Mouse (Mus musculus): ENCODE data around the gene Nr1d1.
A peak's percentile ranks its signal among the peaks of the same experiment; 100 is the strongest.

Gene Nr1d1

DNA sequence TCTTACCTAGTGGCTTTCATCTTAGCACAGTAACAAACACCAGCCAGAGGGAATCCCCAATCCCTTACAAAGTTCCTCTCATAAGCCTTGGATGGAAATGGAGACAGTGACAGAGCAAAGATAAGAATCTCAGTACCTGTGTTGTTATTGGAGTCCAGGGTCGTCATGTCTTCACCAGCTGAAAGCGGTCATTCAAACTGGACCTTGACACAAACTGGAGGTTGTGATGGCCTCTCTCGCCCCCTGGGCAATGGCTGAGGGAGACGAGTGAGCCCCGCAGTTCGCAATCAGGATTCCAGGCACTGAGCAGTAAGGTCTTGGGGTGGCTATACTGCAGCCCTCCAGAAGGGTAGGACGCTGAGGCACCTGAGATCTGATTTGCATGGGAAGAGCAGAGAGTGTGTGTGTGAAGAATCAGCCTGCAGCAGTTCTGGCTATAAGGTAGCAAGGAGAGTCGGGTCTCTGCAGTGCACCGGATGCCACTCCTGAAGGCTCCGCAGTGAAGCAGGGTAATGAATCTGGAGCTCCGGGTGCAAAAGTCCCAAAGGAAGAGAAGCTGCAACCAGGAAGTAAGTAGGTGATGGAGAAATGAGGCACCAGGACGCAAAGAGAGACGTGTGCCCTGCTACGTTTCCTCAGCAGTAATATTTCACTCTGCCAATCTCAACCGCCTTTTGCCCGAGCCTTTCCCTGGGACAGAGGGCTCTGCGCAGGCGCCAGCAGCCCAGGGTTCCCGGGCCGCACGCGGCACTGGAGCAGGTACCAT lies at the start of gene Nr1d1:
Gene Nr1d1 (minus strand): TSS at position 752 of the 766 bp plus-strand sequence.
- no peak for DNase-seq

DNA sequence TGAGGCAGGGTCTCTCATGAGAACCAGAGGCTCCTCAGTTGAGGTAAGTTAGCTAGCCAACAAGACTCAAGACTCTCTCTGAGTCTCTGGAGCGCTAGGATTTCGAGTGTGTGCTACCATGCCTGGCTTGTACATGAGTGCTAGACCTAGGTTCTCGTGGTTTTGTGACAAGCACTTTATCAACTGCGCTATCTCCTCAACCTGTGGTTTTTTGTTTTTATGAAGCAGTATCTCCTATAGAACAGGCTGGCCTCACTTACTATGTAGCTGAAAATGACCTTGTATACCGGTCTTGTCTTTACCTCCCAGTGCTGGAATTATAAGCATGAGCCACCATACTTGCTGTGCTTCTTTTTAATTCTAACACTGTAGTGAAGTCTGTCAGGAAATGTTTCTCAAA lies 45.8 kb upstream of the Nr1d1 start:
- no peak for DNase-seq

DNA sequence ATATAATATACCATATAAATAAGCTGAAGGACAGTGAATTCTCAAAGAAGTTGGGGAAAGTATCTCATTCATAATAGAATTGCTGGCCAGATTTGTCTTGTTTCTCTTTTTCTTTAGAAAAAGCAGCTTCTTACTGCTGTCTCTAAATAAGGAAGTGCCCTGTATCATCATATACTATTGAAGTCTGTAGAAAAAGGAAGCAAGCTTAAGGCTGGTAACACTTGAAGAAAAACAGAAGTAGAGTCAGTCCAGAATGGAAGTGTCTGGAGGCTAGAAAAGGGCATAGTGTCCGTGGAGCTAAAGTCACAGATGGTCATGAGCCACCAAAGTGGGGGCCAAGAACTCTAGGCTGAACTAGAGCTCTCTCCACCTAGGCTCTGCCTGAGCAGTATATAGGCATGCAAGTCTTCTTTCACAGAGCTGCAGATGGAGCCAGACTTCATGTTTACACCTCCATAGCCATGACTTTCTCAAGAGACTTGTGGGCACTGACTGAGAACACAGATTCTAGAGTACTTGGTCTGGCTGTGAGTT lies 41.6 kb upstream of the Nr1d1 start:
- no peak for DNase-seq

DNA sequence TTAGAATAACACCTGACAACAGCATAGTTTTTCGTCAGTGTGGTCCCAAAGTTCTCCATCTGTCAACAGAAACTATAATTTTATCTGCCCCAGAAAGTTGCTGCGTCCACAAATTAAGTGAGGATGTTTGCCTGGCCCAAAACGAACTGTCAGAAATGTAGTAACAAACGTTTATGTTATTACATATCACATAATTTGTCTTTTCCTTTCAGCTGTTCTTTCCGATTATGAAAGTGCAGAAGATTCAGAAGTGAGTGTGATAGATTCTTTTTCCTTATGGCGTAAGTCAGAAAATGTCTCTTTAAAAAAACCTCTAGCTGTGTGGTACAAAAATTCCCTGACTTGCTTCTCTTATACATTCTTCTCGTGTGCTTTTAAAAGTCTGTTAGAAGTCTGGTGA lies 35.6 kb upstream of the Nr1d1 start:
- no peak for DNase-seq

DNA sequence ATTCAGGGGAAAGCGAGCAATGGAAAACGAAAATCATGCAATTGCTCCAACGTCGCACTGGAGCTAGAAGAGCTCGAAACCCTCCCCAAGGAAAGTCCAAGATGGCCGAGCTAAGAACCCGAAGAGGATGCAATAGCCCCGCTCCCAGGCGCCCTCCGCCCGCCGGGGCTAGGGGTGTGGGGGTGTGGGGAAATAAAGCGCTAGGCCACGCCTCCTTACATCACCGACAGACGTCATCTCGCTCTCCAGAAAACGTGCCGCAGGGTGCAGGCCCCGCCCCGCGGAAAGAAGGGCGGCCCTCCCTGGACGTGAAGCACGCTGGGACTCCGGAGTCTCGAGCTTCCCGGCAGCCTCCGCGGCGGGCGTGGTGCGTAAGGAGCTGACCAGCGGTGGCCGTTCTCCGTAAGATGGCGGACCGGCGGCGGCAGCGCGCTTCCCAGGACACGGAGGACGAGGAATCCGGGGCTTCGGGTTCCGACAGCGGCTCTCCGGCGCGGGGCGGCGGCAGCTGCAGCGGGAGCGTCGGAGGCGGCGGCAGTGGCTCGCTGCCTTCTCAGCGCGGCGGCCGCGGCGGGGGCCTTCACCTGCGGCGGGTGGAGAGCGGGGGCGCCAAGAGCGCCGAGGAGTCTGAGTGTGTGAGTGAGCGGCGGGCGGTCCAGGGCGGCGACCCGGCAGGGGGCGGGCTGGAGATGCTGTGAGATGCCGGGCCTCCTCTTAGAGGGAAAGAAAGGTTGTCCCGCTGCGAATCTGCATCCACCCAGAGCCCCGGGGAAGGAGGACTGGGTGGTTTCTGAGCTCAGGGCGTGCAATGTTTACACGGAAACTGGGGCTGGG lies 34.5 kb upstream of the Nr1d1 start:
- peak; percentile 99 to 100 for DNase-seq

DNA sequence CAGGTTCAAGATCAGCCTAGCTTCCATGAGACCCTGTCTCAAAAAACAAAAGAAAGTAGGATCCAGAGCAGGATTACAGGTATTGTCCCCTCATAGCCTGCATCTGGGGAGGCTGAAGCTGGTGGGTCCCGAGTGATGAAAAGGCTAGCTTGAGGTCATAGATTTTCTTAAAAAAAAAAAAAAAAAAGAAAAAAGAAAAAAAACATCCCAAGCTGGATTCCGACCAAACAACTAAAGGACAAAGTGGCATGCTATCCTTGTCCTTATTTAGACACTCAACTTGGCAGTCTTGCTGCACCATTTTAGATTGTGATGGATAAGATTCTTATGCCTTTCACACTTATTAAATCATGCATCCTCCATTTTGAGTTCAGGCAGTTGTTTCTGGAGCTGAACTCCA lies 33.3 kb upstream of the Nr1d1 start:
- no peak for DNase-seq

DNA sequence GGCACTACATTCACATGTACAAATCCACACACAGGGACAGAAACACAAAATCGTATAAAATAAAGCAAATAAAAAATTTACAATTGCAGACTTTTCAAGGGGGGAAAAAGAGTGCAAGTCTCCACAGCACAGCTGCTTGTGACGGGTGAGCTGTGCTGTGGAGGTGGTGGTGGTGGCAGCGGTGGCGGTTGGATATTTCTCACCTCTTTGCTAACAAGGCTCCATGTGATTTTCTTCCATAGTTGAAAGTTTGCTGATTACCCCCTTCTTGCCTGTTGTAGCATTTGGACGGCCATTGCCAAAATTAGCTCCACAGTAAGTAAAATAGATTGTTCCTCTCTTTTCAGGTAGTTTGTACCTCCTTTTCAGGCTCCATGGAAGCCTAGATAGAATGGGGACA lies 29.5 kb upstream of the Nr1d1 start, which contains the start of gene Casc3:
Gene Casc3 (plus strand): TSS at position 301 of the 400 bp plus-strand sequence.
- DNase-seq, result no peak

DNA sequence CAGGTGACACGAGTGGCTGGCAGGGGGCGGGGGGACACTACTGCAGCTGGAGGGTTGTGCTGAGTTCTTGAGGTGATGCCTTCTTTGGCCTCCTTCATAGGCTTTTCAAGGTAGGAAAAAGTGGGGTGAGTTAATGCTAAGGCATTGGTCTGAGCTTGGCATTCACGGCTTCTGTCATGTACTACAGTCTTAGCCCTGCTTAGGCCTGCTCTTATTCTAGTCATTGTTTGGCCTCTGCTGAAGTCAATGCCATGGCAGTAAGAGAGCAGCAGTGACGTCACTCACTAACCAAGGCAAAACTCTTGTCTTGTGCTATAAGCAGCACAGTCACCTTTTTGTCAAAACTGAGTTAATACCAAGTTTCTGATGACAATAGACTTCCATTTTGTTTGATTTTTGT lies 22.8 kb upstream of the Nr1d1 start:
- peak in 1 of 2 experiments; percentile 22 for DNase-seq

DNA sequence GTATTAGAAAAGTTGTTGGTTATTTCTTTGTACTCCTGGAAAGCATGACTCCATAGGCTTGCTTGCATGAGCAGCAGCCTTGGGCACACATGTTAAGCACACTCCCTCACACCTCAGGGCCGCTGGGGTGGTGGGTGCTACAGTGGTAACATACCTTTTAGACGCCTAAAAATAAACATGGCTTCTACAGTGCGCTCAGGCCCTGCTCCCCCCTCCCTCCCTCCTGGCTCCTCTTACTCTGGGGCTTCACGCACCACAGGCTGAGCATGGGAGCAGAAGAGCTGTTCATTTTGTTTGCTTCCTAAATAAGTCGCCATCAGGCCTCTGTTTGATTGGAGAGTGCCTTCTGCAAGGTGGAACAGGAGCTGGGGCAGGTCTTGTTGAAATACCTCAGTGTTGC lies 22.2 kb upstream of the Nr1d1 start:
- DNase-seq, result peak in 1 of 2 experiments; percentile 53

DNA sequence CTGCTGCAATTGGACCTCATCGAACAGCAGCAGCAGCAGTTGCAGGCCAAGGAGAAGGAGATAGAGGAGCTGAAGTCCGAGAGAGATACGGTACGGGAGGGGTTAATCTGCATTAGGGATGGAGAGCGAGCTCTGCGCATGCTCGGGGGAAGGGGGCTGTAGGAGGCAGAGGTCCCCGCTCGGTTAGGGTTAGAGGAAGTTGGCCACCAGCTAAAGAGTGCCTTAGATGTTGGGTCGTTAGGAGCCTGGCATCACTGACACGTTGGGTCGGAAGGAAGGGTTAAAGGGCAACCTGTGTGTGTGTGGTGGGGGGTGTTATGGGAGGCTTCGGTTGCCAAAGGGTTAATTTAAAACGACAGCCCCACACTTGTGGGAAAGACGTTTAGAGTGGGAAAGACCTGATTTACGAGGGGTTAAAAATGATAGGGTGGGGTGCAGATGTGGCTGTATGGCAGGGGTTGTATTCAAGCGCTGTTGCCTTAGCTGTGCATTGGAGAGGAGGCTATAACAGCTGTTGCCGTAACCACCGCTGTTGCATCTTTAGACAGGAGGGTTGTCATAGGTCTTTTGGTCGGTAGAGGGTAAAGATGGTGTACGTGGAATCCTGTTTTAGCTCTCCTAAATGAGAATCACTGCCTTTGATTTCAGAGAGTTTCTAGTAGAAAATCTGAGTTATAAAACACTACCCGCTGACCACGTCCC lies 21.5 kb upstream of the Nr1d1 start:
- DNase-seq, result peak; percentile 64 to 73

DNA sequence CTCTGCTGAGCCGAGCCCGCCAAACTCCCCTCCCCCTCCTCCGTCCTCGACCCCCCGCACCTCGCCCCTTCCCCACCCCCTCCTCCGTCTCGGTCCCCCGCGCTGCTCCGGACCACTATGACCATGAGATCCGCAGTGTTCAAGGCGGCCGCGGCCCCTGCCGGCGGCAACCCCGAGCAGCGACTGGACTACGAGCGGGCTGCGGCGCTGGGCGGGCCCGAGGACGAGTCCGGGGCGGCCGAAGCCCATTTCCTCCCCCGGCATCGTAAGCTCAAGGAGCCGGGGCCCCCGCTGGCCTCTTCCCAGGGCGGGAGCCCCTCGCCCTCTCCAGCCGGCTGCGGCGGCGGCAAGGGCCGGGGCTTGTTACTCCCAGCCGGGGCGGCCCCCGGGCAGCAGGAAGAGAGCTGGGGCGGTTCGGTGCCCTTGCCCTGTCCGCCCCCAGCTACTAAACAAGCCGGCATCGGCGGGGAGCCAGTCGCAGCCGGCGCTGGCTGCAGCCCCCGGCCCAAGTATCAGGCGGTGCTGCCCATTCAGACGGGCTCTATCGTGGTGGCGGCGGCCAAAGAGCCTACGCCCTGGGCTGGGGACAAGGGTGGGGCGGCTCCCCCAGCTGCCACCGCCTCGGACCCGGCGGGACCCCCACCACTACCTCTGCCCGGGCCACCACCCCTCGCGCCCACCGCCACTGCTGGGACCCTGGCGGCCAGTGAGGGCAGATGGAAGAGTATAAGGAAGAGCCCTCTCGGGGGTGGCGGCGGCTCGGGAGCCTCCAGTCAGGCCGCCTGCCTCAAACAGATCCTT lies 20.8 kb upstream of the Nr1d1 start:
- DNase-seq, result peak; percentile 46 to 62

DNA sequence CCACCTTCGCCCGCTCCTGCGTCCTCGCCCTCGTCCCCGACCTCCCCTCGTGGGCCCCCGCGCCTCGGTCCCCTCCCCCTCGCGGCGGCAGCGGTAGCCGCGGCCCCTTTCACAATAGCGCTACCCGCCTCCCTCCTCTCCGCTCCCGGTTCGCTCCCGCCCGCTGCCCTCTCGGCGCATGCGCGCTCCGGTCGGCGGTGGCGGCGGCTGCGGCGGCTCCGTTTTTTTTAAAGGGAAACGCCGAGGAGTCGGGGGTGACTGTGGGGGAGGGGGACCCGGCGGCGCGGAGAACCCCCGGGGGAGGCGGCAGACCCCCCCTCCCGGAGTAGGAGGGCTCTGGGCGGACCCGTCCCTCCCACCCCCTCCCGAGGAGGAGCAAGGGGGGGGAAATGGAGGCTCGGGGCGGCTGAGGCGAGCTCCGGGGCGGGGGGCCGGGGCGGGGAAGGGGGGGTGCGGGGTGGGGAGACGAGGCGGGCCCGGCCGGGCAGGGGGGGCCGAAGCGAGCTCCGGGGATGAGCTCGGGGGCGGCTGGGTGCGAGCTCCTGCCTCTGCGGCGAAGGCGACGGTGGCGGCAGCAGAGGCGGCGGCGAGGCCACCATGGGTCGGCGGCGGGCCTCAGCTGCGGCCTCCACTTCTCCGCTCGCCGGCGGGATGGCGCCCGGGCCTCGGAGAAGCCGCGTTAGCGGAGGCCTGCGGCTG lies 20.0 kb upstream of the Nr1d1 start, which contains the start of gene Msl1:
Gene Msl1 (plus strand): TSS at position 502 of the 699 bp plus-strand sequence.
- peak; percentile 84 to 95 for DNase-seq

DNA sequence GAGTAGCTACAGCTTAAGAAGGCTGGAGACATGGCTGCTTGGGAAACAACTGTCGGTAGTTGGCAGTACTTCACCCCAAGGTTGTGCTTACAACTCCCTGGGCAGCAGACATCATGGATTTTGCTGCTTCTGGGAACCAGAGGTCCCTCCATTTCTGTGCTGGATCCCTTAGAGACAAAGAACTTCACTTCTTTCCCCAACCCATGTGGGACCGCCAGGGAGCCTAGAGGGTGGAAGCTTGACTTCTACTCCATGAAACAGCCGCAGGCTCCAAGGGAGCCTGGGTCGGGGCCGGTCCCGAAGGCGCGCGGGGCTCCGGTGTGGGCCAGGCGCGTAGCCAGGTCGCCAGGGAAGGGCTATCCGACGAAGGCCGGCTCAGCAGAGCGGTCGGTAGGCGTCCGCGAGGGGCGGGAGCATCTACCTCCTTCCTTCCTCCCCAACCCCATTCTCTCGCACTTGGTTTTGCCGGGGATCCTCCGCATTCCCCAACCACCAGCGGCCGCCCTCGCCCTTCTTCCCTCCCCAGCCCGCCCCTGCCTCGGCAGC lies 19.4 kb upstream of the Nr1d1 start:
- peak; percentile 78 to 91 for DNase-seq

DNA sequence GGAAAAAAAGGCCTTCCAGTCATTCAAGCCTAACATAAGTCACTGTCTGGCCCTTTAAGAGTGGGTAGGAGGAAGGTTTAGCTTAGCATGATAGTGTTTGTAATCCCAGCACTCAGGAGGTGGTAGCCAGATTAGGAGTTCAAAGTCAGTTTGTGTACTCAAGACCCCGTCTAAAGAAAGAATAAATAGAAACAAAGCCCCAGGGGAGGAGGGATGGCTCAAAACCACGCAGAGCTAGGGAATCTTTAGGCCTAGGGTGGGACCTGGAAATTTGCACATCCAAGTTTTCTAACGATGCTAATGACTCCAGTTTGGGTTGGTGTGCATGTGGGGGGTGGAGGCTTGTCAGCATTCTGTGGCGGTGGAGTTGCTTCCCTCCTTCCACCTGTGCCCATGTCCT lies 16.9 kb upstream of the Nr1d1 start:
- DNase-seq, result no peak

DNA sequence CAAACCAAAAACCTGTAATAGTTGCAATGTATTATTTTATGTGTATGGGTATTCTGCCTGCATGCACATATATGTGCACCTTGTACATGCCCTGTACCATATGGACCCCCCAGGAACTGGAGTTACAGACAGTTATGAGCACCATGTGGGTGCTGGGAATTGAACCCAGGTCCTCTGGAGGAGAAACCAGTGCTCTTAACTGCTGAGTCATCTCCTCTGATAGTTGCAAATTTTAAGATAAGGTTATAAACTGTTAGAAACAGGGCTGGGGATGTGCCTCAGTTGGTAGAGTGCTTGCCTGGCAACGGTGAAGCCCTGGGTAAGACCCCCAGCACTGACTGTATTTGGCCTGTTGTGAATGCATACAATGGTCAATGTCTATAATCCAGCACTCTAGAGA lies 16.3 kb upstream of the Nr1d1 start:
- no peak for DNase-seq

DNA sequence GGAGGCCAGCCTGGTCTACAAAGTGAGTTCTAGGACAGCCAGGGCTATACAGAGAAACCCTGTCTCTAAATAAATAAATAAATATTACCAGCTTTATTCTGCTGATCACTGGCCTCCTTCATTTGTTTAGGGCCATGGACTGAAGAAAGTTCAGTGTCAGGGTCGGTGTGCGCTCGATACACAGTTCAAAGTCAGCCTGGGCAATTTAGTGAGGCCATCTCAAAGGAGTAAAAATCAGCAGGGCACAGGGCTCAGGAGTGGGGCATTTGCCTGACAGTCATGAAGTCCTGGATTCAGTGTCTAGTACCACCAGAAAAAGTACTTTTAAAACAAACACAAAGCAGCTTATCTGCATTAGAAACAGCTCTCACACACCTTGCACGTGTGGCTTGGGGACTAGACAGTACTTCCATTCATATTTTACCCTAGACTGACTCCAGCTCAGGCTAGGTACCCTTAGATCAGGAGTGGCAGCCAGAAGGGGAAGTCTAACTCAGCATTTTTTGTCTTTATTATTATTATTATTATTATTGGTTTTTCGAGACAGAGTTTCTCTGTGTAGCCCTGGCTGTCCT lies 15.6 kb upstream of the Nr1d1 start:
- DNase-seq, result no peak

DNA sequence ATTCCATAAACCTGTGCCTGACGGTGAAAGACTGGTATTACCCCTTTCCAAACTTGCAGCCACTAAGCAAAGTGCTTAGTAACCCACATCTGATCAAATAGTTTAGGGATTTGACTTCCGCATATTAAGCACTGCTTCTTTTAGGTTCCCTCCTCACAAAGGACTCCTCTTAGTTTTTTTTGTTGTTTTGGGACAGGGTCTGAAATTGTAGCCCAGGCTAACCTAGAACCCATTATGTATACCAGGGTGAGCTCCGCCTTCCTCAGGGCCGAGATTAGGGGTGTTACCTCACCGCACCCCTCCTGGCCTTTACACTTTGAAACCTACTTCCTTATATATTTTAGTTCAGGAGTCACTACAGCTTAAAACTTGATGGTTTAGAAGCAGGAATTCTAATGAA lies 14.7 kb upstream of the Nr1d1 start:
- no peak for DNase-seq

DNA sequence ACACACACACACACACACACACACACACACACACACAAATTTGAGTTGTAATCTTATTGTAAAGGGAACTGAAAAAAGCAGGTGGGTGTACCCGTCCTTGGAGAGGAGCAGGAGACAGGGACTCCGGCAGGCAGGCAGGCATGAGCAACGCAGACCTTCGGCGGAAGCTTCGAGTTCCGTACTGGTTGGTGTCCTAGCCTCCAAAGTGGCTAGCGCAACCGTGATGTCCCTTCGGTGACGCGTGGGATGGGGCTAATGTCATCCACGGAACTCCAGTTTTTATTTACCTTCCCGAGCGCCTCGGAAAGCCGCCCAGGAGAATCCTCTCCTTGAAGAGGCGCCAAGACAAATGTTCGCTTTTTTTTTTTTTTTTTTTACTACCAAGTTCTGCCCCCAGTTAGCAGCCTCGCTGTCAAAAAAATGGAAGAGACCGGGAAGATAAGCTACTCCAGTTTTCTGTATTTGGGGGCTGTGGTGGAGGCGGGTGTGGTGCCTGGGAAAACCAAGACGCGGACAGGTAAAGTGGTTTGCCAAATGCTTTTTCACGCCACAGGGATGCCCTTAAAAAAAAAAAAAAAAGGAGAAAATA lies 14.2 kb upstream of the Nr1d1 start:
- DNase-seq, result peak in 1 of 2 experiments; percentile 72

DNA sequence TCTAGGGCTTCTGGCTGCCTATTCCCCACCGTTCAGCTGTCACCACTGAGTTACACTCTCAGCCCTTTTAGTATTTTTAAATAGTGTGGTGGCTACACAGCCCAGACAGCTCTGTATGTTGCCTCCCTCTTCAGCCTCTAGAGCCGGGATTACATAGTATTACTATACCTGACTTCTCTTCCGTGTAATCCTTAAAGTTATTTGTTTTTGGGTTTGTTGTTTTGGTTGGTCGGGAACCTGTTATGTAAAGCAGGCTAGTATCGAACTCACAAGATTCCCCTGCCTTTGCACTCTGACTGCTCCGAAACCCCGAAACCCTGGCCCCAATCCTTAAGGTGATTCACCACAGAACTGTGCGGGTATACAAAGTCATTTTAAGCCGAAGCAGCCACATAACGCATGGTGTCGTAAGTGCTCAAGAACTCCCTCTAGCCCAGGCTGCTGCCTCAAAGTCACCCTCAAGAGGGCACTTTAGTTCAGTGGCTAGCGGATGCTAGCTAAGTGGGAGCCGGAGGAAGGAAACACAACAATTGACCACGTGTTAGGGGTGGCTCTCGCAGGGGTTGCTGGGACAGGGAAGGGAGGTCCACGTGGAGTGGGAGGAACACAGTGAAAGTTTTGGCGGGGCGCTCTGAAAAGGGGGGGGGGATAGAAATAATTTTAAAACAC lies 13.6 kb upstream of the Nr1d1 start:
- DNase-seq, result peak; percentile 91 to 96

DNA sequence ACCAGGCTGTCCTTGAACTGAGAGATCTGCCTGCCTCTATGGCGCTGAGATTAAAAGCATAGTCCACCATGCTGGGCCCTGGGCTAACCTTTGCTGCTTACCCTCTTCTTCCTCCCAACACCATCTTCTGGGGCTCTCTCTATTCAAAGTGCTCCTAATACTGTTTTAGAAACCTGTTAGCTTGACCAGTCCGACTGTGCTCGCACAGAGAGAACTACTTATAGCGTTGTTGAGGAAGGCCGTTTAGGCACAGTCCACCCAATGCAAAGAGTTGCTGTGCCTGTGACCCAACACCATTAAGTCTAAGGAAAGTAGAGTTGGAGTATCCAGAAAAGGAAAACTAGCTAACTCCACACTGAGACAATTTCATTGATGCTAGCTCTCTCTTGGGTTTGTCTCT lies 13.0 kb upstream of the Nr1d1 start:
- no peak for DNase-seq
